Mouse (Mus musculus): ENCODE measurements around the gene Ttc6. TPM values are rescaled to one million over a fixed set of nuclear protein-coding genes. Genes with fewer than 3 reads are reported as not detected.
A peak's percentile ranks its signal among the peaks of the same experiment; 100 is the strongest.

Gene Ttc6
- total and polyA plus RNA-seq, 2 experiments from 2014 or later: 1.1 to 1.3 TPM

GRCm38 (mm10) chr12:57545371-57546241 lies 18.3 kb upstream of the Ttc6 start:
- H3K27ac ChIP-seq: no peak overlapping the region
- H3K4me2 ChIP-seq (ENCODE audit: low read depth, low read length): peak overlapping the region; percentile 64
- ATAC-seq (peak; percentile 28; the same call in 1 of the 2 replicates), DNase-seq (ENCODE audit: low spot score) (no peak)
- 1% methylated on average over 101 of the region's 106 CpGs for WGBS
- H3K4me1 ChIP-seq (ENCODE audit: insufficient read depth, low read length): 0 out of 2 replicates have a peak, but pooled peaks cover 7% of the 10 kb centered on the region
- H3K27me3 ChIP-seq (ENCODE audit: insufficient read depth, low read length): peaks cover 96% of the 10 kb centered on the region
- 0 out of 2 replicates have a peak overlapping the region, but pooled peaks have one; percentile 17 for H3K9ac ChIP-seq (replicated peaks; ENCODE audit: low read length)
- no peaks in the 10 kb centered on the region for H3K9me3 ChIP-seq (ENCODE audit: low read length)
- H3K36me3 ChIP-seq (ENCODE audit: insufficient read depth, low read length): no peaks in the 10 kb centered on the region
- TF ChIP-seq CTCF (IDR thresholded peaks at IDR 0.05; ENCODE audit: low read depth): no peak
- peak overlapping the region; percentile 37 for H3K4me3 ChIP-seq (ENCODE audit: low read length)

- Histone ChIP-seq H3K27me3 (ENCODE audit: insufficient read depth, low read length) (peaks cover 96% of the 10 kb centered on the region), H3K9ac (replicated peaks; ENCODE audit: low read length) (0 out of 2 replicates have a peak within 1 kb of the TSS, but pooled peaks have one; percentile 17), H3K4me3 (ENCODE audit: low read length) (peak within 1 kb of the TSS; percentile 37), H3K4me1 (ENCODE audit: insufficient read depth, low read length) (0 out of 2 replicates have a peak, but pooled peaks cover 7% of the 10 kb centered on the region), H3K27ac (no peak within 1 kb of the TSS), H3K4me2 (ENCODE audit: low read depth, low read length) (peak within 1 kb of the TSS; percentile 64), H3K9me3 (ENCODE audit: low read length) (no peaks in the 10 kb centered on the region), H3K36me3 (ENCODE audit: insufficient read depth, low read length) (no peaks in the 10 kb centered on the region)
- ATAC-seq: no peak
- no peak for TF ChIP-seq CTCF (IDR thresholded peaks at IDR 0.05; ENCODE audit: low read depth)
- DNase-seq (ENCODE audit: low spot score): no peak
- 0% methylated on average over 32 of the region's 32 CpGs for WGBS
These were observed 17.3 kb upstream of the Ttc6 start, which contains the start of gene Foxa1 for GRCm38 (mm10) chr12:57546415-57547201. Gene Foxa1, minus strand, starts transcription at chr12:57546916.

- 0 out of 2 replicates have a peak, but pooled peaks cover 7% of the 10 kb centered on the region for H3K4me1 ChIP-seq (ENCODE audit: insufficient read depth, low read length)
- 3% methylated on average over 9 of the region's 9 CpGs for WGBS
- no peaks in the 10 kb centered on the region for H3K36me3 ChIP-seq (ENCODE audit: insufficient read depth, low read length)
- H3K4me2 ChIP-seq (ENCODE audit: low read depth, low read length): no peak overlapping the region
- ATAC-seq (no peak), DNase-seq (ENCODE audit: low spot score) (no peak)
- no peak overlapping the region for H3K4me3 ChIP-seq (ENCODE audit: low read length)
- peaks cover 97% of the 10 kb centered on the region for H3K27me3 ChIP-seq (ENCODE audit: insufficient read depth, low read length)
- H3K27ac ChIP-seq: no peak overlapping the region
- TF ChIP-seq CTCF (IDR thresholded peaks at IDR 0.05; ENCODE audit: low read depth): no peak
- no peak overlapping the region for H3K9ac ChIP-seq (replicated peaks; ENCODE audit: low read length)
- H3K9me3 ChIP-seq (ENCODE audit: low read length): no peaks in the 10 kb centered on the region
These were observed 16.0 kb upstream of the Ttc6 start for GRCm38 (mm10) chr12:57547890-57548289.

GRCm38 (mm10) chr12:57548352-57548980 lies 15.4 kb upstream of the Ttc6 start:
- Histone ChIP-seq H3K27me3 (ENCODE audit: insufficient read depth, low read length) (peaks cover 96% of the 10 kb centered on the region), H3K4me2 (ENCODE audit: low read depth, low read length) (no peak overlapping the region), H3K4me1 (ENCODE audit: insufficient read depth, low read length) (0 out of 2 replicates have a peak, but pooled peaks cover 7% of the 10 kb centered on the region), H3K9ac (replicated peaks; ENCODE audit: low read length) (no peak overlapping the region), H3K9me3 (ENCODE audit: low read length) (no peaks in the 10 kb centered on the region), H3K27ac (no peak overlapping the region), H3K4me3 (ENCODE audit: low read length) (no peak overlapping the region), H3K36me3 (ENCODE audit: insufficient read depth, low read length) (no peaks in the 10 kb centered on the region)
- WGBS: 1% methylated on average over 20 of the region's 20 CpGs
- DNase-seq (ENCODE audit: low spot score): no peak
- TF ChIP-seq CTCF (IDR thresholded peaks at IDR 0.05; ENCODE audit: low read depth): peak; percentile 58
- ATAC-seq: peak; percentile 36; the same call in 1 of the 2 replicates

GRCm38 (mm10) chr12:57548981-57549666 lies 14.8 kb upstream of the Ttc6 start:
- DNase-seq (ENCODE audit: low spot score) (no peak), ATAC-seq (no peak)
- H3K4me1 ChIP-seq (ENCODE audit: insufficient read depth, low read length): 0 out of 2 replicates have a peak, but pooled peaks cover 7% of the 10 kb centered on the region
- 2% methylated on average over 25 of the region's 25 CpGs for WGBS
- H3K4me3 ChIP-seq (ENCODE audit: low read length): no peak overlapping the region
- no peak overlapping the region for H3K9ac ChIP-seq (replicated peaks; ENCODE audit: low read length)
- no peaks in the 10 kb centered on the region for H3K9me3 ChIP-seq (ENCODE audit: low read length)
- no peaks in the 10 kb centered on the region for H3K36me3 ChIP-seq (ENCODE audit: insufficient read depth, low read length)
- no peak overlapping the region for H3K4me2 ChIP-seq (ENCODE audit: low read depth, low read length)
- H3K27ac ChIP-seq: no peak overlapping the region
- no peak for TF ChIP-seq CTCF (IDR thresholded peaks at IDR 0.05; ENCODE audit: low read depth)
- H3K27me3 ChIP-seq (ENCODE audit: insufficient read depth, low read length): peaks cover 97% of the 10 kb centered on the region

All from hindbrain, postnatal 0 days (tissue).